Mouse (Mus musculus) brain, embryonic 14.5 days (tissue): ENCODE measurements at regions not wholly inside any gene's neighbourhood (a gene's known extent, or its start where the extent isn't known, plus 50 kb on each side); places are given as distances from the start of the nearest gene placed in this dataset.

Experiments
- CTCF ChIP-seq: fragments of 200-500 bp; IDR thresholded peaks from 2 replicates; pipeline ENCODE4 v1.5.1; 2012; ENCODE audit warnings: inconsistent platforms, mild to moderate bottlenecking, moderate library complexity, borderline replicate concordance; ENCODE audit not compliant: insufficient read depth, insufficient read length; ENCODE audit errors: extremely low read depth
- POLR2A ChIP-seq: fragments of 200-500 bp; IDR thresholded peaks from 2 replicates; pipeline ENCODE4 v1.6.1; 2012; ENCODE audit warnings: mild to moderate bottlenecking, inconsistent platforms, borderline replicate concordance; ENCODE audit not compliant: poor library complexity, insufficient read depth, insufficient read length, severe bottlenecking; ENCODE audit errors: extremely low read depth

- TF ChIP-seq CTCF (no peak), POLR2A (no peak)
These were observed 846.3 kb upstream of the Adgrl2 start for GRCm38 (mm10) chr3:149836467-149837233.
